Mouse (Mus musculus) stomach, postnatal 0 days (tissue): Measurements from ENCODE around the gene Eif4ebp2. TPM values are rescaled to one million over a fixed set of nuclear protein-coding genes. Genes with fewer than 3 reads are reported as not detected.

Experiments used
- ATAC-seq: fragments of 200-750 bp; cut with Nextera tagmentation; 2 replicates; pipeline ENCODE4 v1.8.0; 2017; ENCODE audit not compliant: low FRiP score, low TSS enrichment
- DNase-seq: peaks from one replicate; pipeline ENCODE4 v3.0.0-alpha.2; 2016; ENCODE audit warnings: low spot score
- H3K27ac ChIP-seq: fragments of 300-500 bp; sonication (generic); replicated peaks from 2 replicates; pipeline ENCODE4 v1.5.1; 2014; ENCODE audit warnings: mild to moderate bottlenecking, control low read depth
- H3K27me3 ChIP-seq: fragments of 300-500 bp; sonication (generic); 2 replicates; pipeline ENCODE4 v1.6.1; 2014; ENCODE audit warnings: low read length; ENCODE audit not compliant: control insufficient read depth, insufficient read depth
- H3K36me3 ChIP-seq: fragments of 300-500 bp; sonication (generic); 2 replicates; pipeline ENCODE4 v1.6.1; 2014; ENCODE audit warnings: low read length, mixed read lengths; ENCODE audit not compliant: control insufficient read depth, insufficient read depth
- H3K4me1 ChIP-seq: fragments of 300-500 bp; sonication (generic); replicated peaks from 2 replicates; pipeline ENCODE4 v1.6.1; 2014; ENCODE audit warnings: antibody characterized with exemption; ENCODE audit not compliant: control insufficient read depth, insufficient read depth
- H3K4me2 ChIP-seq: fragments of 300-500 bp; sonication (generic); replicated peaks from 2 replicates; pipeline ENCODE4 v1.6.1; 2014; ENCODE audit warnings: low read depth, mild to moderate bottlenecking, control low read depth, moderate library complexity
- H3K4me3 ChIP-seq: fragments of 300-500 bp; sonication (generic); 2 replicates; pipeline ENCODE4 v1.5.1; 2014; ENCODE audit warnings: low read depth, low read length, control low read depth
- H3K9ac ChIP-seq: fragments of 300-500 bp; sonication (generic); 2 replicates; pipeline ENCODE4 v1.6.1; 2014; ENCODE audit warnings: mild to moderate bottlenecking, low read length, control low read depth, mixed read lengths
- H3K9me3 ChIP-seq: fragments of 300-500 bp; sonication (generic); 2 replicates; pipeline ENCODE4 v1.6.1; 2016; ENCODE audit warnings: low read length; ENCODE audit not compliant: control insufficient read depth
- CTCF ChIP-seq: IDR thresholded peaks from 2 replicates; pipeline ENCODE4 v1.5.1; 2016; ENCODE audit warnings: antibody characterized with exemption, low read depth, mild to moderate bottlenecking, moderate library complexity
- EP300 ChIP-seq: optimal IDR thresholded peaks from 2 replicates; pipeline ENCODE3; 2016; ENCODE audit warnings: antibody characterized with exemption
- WGBS: fragments of 180-500 bp; shearing (Covaris S2); extraction: QIAGEN DNeasy Blood & Tissue Kit; methylation state at CpG from one replicate; pipeline ENCODE4 v1.1.7; 2014; 5-methylcytosine and 5-hydroxymethylcytosine counted together
- polyA plus RNA-seq: library from polyadenylated mRNA; unstranded; fragments of >200 nt; fragmentation: Nextera tagmentation; extraction: Ambion mirVana; gene quantifications from 2 replicates; pipeline ENCODE4 v1.2.1, GENCODE M21; 2015

The Eif4ebp2 gene
- polyA plus RNA-seq = 41.5 and 47.7 TPM in 2 replicates

DNA sequence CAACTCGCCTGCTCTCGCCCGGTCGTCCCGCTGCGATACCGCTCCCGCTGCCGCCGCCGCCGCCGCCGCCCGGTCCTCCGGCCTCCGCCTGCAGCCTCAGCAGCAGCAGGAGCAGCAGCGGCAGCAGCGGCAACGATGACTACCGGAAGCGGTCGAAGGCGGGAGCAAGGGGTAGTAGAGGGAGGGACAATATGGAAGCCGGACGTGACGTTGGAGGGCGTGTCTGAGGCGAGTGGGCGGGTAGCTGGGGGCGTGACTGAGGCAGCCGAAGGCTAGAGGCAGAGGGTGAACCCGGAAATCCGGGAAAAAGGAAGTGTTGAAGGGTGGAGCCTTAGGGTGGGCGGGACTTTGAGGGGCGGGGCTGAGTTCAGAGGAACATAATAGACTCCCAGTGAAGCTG lies at the start of gene Eif4ebp2:
Eif4ebp2 (minus strand) TSS at position 17 of the 400 bp plus-strand sequence.
- peak within 1 kb of the TSS; percentile 94 for H3K27ac ChIP-seq
- no peaks in the 10 kb centered on the region for H3K9me3 ChIP-seq
- 0 out of 2 replicates have a peak, but pooled peaks cover 5% of the 10 kb centered on the region for H3K4me1 ChIP-seq
- peak within 1 kb of the TSS; percentile 97 for H3K4me3 ChIP-seq
- H3K4me2 ChIP-seq = peak within 1 kb of the TSS; percentile 83
- DNase-seq (peak; percentile 99), ATAC-seq (peak; percentile 97)
- H3K9ac ChIP-seq = peak within 1 kb of the TSS; percentile 93
- no peaks in the 10 kb centered on the region for H3K27me3 ChIP-seq
- TF ChIP-seq CTCF (no peak), EP300 (no peak)
- 0% methylated on average over 26 of the region's 36 CpGs for WGBS
- no peaks in the 10 kb centered on the region for H3K36me3 ChIP-seq

DNA sequence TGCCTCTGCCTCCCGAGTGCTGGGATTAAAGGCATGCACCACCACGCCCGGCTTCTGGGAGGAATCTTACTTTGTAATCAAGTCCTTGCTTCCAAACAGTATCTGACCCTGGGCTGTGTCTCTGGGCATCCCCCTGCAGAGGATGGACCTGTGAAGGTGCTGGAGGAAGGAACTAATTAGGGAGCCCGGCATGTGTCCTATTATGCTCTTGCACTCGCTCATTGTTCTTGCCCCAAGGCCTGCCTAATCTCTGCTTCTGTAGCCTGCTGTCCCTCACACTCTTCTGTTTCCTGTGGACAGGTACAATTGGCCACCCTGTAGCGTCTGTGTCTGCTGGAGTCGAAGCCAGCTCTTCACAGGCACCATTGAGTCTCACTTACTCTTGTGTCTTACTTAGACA lies 48.3 kb upstream of the Eif4ebp2 start:
- WGBS = 85% methylated on average over 7 of the region's 7 CpGs
- Histone ChIP-seq H3K4me2 (no peak overlapping the region), H3K27me3 (no peaks in the 10 kb centered on the region), H3K36me3 (no peaks in the 10 kb centered on the region), H3K9me3 (no peaks in the 10 kb centered on the region), H3K4me3 (no peak overlapping the region), H3K4me1 (no peaks in the 10 kb centered on the region; the same call in 1 of the 2 replicates), H3K27ac (no peak overlapping the region), H3K9ac (no peak overlapping the region)
- TF ChIP-seq CTCF (no peak), EP300 (no peak)
- no peak for DNase-seq
- no peak for ATAC-seq

DNA sequence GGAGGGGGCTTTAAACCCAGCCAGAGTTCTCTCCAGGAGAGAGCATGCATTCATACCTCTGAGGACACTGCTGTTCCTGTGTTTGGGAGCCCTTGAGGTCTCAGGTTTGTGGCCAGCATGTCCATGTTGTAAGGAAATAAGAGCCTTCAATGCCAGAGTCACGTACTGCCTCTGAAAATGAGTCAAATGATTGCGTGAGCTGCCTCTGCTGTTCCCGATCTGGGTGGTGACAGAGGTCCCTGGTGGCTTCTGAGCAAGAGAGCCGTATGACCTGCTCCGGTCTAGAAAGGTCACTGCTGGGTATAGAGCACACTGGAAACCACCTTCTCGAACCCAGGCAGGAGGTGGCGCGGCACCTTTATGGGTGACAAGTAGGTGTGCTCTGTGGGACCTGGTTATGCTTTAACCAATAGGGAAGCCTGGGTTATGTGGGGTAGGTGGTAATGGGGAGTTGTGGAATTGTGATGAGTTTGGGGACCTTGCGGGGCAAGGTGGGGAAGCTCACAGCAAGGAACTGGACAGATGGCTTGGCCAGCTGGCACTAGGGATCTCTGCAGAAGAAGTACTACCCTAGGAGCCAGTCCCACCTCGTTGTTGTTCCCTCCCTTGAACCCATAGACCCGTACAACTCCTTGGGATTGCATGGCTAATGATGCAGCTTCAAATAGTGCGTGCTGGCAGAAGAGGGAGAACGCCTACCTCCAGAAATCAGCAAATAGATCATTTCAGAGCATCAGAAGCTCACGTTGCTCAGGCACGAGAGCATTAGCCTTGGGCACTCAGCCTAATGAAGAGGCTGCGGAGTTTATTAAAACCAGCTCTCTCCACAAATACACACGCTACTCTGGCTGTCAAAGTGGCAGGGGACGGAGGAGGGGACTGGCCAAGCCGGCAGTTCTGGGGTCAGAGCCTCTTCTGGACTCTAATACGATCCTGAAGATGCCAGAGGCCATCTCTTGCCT lies 47.3 kb upstream of the Eif4ebp2 start:
- Histone ChIP-seq H3K9ac (no peak overlapping the region), H3K36me3 (no peaks in the 10 kb centered on the region), H3K27ac (no peak overlapping the region), H3K4me1 (no peaks in the 10 kb centered on the region; the same call in 1 of the 2 replicates), H3K9me3 (no peaks in the 10 kb centered on the region), H3K4me2 (no peak overlapping the region), H3K27me3 (no peaks in the 10 kb centered on the region), H3K4me3 (no peak overlapping the region)
- ATAC-seq (no peak), DNase-seq (no peak)
- TF ChIP-seq CTCF = no peak
- 79% methylated on average over 20 of the region's 20 CpGs for WGBS

DNA sequence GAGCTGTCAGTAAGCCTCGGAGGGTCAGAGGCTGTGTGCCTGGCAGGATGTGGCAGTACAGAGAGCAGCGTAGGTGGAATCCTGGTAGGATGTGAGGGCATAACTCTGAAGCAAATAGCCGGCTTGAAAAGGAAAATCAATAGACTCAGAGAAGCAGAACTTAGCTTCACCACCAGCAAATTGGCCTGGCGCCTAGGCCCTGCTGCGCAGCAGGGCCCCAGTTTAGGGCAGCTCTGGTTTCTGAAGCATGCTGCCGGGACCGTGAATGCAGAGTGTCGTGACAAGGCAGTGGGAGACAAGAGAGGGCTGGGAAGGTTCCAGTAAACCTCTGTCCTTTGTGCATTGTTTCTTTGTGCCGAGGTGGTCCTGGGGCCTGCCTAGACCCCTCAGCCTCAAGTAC lies 43.8 kb upstream of the Eif4ebp2 start:
- H3K27ac ChIP-seq = no peak overlapping the region
- no peak for DNase-seq

DNA sequence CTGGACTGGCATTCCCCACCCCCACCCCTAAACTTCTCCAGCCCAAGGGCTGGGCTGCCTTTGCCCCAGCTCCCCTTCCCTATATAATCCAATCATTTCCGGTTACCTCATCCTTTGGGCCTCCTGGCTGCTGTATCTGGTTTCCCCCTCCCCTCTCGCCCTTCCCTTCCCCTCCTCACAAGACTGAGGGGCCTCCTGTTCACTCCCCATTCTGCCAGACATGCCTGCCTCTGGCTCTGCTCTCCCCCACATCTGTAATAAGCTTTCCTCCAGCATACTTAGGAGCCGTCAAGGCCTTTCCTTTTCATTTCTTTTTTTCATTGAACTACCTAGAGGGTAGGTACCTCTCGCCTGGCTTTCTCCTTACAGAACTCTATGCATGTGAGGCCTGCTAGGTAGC lies 43.0 kb upstream of the Eif4ebp2 start:
- no peak for ATAC-seq
- H3K4me3 ChIP-seq = no peak overlapping the region
- no peak overlapping the region for H3K9ac ChIP-seq

More for the DNA sequence above, 43.8 kb upstream of the Eif4ebp2 start:
- TF ChIP-seq EP300 (no peak), CTCF (no peak)
- Histone ChIP-seq H3K9me3 (no peaks in the 10 kb centered on the region), H3K4me1 (no peaks in the 10 kb centered on the region; the same call in 1 of the 2 replicates), H3K36me3 (no peaks in the 10 kb centered on the region), H3K4me3 (no peak overlapping the region), H3K9ac (no peak overlapping the region), H3K27me3 (no peaks in the 10 kb centered on the region), H3K4me2 (no peak overlapping the region)
- 52% methylated on average over 9 of the region's 9 CpGs for whole genome bisulfite sequencing
- no peak for ATAC-seq

DNA sequence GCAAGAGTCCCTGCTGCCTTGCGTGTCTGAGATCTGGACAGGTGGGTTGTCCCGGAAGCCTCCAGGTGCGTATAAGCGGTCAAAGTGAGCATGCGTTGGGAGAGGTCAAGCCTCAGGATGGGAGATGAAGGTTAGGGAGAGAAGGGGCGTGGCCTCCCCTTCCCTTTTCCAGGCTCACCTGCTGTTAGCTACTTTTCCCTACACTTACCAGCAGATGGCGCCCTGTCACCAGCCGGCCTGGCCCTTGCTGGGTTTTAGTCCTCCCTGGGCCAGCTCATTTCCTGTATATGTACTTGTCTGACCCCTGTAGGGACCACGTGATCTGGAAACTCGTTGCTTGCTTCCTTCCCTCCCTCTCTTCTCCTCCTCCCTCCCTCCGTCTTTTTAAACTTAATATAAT lies 39.6 kb upstream of the Eif4ebp2 start:
- Histone ChIP-seq H3K4me3 (no peak overlapping the region), H3K36me3 (no peaks in the 10 kb centered on the region), H3K9ac (no peak overlapping the region), H3K9me3 (no peaks in the 10 kb centered on the region), H3K27me3 (no peaks in the 10 kb centered on the region), H3K4me1 (no peaks in the 10 kb centered on the region; the same call in 1 of the 2 replicates), H3K27ac (no peak overlapping the region), H3K4me2 (0 out of 2 replicates have a peak overlapping the region, but pooled peaks have one; percentile 6)
- TF ChIP-seq CTCF (peak; percentile 96), EP300 (no peak)
- ATAC-seq (peak; percentile 86), DNase-seq (peak; percentile 88)
- WGBS = 7% methylated on average over 11 of the region's 11 CpGs

More for the DNA sequence above, 43.0 kb upstream of the Eif4ebp2 start:
- TF ChIP-seq EP300 (no peak), CTCF (no peak)
- Histone ChIP-seq H3K4me1 (no peaks in the 10 kb centered on the region; the same call in 1 of the 2 replicates), H3K9me3 (no peaks in the 10 kb centered on the region), H3K36me3 (no peaks in the 10 kb centered on the region), H3K27me3 (no peaks in the 10 kb centered on the region), H3K27ac (no peak overlapping the region), H3K4me2 (no peak overlapping the region)
- no peak for DNase-seq
- 59% methylated on average over 4 of the region's 4 CpGs for whole genome bisulfite sequencing
